Mouse (Mus musculus) gastrocnemius, postnatal 4 days (tissue): Measurements from ENCODE around the gene Dsp. TPM values are rescaled to one million over a fixed set of nuclear protein-coding genes. Genes with fewer than 3 reads are reported as not detected.

Experiments used
- DNase-seq, 2 experiments: peaks; one replicate each; pipeline ENCODE4 v3.0.0; 2021 to 2022; ENCODE audit warnings: low spot score in 2 of 2, mixed read lengths in 2 of 2
- total RNA-seq, 2 experiments: library from RNA; stranded (reverse); gene quantifications; 2 replicates each; pipeline ENCODE4 v1.2.3; 2021

The Dsp gene
- total RNA-seq, 2 experiments from 2014 or later = 0.22 to 0.49 TPM

DNA sequence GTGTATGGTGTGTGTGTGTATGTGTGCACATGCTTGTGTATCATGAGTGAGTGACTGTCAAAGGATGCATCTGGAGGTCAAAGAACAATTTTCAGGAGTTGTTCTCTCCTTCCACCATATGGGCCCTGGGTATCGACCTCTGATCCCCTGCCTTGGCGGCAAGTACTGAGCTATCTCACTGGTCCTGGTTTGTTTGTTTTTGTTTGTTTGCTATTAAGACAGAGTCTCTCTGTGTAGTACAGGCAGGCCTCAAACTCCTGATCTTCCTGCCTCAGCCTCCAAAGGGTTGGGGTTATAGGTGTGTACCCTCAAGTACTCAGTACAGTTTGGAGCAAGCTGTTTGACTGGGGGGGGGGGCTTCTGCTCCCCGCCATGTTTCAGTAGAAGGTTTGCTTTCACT lies 16.0 kb downstream of the Dsp start:
- no peak for DNase-seq

DNA sequence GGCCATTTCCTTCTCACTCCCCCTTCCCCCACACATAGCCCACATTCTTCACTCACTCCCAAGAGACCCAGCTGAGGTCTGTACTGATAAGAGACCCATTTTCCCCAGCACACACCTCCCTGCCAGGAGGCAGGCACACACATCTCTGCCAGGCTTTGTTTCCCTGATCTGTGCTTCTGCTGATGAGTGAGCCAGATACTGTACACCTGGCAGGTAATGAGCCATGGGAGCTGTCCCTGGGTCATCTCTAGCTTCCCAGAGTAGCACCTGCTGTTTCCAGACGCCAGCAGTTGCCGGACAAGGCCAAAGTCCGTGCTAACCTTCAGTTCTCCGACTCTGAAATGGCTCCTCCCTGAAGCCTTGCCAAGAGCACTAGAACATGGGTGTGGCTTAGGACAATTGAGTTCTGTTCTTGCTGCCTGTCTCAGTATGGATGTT lies 19.6 kb downstream of the Dsp start:
- no peak for DNase-seq

DNA sequence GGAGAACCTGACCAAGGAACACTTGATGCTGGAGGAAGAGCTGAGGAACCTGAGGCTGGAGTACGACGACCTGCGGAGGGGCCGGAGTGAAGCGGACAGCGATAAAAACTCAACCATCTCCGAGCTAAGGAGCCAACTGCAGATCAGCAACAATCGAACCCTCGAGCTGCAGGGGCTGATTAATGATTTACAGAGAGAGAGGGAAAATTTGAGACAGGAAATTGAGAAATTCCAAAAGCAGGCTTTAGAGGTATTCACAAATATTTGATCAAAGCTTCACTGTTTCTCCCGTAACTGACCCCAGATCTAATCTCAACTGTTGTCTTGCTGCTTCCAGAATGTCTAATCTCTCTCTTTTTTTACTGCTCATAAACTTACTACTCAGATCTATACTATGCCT lies 42.3 kb downstream of the Dsp start:
- DNase-seq = no peak

DNA sequence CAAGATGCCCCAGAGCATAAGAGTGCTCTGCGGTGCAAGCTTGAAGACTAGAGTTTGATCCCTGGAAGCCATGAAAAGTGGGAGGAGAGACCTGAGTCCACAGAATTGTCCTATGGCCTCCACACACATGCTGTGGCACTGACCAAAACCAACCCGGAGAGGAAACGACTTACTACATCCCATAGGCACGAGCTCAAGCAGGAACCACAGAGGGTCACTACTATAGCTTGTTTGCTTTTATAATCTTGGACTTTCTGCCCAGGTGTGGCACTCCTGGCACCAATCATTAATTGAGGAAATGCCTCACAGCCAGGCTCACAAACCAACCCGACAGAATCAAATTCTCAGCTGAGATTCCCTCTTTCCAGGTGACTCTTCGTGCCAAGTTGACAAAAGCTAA lies 50.3 kb downstream of the Dsp start:
- no peak for DNase-seq

DNA sequence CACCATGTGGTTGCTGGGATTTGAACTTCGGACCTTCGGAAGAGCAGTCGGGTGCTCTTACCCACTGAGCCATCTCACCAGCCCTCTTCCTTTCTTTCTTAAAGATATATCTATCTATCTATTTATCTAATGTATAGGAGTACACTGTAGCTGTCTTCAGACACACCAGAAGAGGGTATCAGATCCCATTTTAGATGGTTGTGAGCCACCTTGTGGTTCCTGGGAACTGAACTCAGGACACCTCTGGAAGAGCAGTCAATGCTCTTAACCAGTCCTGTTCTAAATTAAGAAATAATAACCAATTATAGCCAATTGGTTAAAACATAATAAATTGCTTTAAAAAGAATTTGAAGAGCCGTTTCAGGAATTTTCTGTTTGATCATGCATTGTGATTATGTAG lies 53.1 kb downstream of the Dsp start:
- DNase-seq = no peak

DNA sequence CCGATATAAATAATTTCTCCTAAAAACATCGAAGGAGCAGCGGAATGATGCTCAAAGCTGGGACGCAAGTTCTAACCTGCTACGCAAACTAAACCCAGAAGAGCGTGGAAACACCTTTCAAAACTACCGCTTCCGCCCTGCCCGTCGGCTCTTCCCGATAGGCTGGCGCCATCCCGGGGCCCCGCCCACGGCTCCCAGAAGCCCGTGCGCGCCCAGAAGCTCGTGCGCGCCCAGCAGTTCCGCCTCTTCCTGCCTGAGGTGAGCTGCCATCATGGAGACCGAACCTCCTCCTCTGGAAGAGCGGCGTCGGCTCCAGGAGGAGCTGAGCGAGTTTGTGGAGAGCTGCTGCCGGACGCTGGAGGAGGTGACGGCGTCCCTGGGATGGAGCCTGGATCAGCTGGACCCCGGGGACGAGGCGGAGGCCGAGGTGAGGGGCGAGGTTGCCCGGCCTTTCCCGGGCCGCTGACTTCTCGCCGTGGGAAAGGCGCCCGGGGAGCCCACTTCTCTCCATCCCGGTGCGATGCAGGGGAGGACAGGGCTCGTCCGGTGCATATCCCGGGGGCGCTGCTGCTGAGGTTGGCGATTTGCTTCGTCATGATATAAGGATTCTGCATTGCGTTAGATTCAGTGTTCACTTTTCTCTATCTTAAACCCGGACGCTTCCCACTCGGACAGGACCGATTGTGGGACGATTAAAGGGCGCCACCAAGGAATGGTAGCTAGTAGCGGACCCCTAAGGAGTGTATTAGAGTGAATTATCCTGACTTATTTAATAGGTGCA lies 53.8 kb downstream of the Dsp start, which contains the start of gene Snrnp48:
TSS of gene Snrnp48 (plus strand) at position 237 of the 781 bp plus-strand sequence.
- DNase-seq = peak; percentile 79 to 86

DNA sequence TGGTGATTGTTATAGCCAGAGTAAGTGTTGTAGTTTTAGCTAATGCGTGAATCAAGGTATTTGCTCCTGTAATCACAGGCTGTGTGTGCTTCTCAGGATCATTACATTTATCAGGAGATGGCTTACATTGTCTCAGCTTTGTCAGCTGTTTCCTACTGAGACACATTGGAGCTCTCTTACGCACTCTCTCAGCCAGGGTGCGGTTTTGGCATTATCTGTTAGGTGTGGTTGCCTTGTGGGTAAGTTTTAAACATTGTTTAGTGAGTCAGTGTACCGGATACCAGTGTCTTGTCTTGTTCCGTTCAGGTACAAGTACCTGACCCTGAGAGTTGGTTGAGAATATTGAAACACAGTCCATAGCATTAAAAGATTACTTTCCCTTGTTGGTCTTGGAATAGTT lies 60.0 kb downstream of the Dsp start:
- no peak for DNase-seq

DNA sequence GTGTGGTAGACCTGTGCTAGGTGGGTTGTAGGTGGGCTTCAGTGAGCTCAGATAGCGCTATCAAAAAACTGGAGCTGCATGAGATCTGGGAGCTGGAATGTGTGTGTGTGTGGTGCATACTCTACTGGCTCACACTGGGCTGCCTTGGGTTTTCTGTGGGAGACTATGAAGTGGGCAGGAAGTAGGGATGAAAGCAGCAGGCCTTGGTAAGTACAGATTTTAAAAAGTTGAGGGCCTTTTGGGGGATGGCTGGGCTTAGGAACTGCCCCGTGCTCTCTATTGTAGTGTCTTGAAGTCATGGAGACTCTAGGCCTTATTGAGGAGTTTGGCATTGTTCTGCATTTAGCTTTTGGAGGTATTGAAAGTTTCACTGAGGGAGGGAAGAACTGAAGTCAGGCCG lies 67.6 kb downstream of the Dsp start:
- DNase-seq = no peak

DNA sequence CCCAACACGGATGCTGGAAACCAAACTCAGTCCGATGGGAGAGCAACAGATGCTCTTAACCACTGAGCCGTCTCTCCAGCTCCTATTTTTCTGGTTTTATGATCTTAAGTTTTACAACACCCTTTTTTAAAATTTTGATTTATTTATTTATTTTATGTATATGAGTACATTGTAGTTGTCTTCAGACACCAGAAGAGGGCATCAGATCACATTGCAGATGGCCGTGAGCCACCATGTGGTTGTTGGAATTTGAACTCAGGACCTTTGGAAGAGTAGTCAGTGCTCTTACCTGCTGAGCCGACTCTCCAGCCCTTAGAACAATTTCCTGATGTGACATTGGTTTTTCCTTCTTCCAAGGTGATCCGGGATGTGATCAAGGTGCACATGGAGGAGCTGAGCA lies 69.2 kb downstream of the Dsp start:
- DNase-seq = no peak

DNA sequence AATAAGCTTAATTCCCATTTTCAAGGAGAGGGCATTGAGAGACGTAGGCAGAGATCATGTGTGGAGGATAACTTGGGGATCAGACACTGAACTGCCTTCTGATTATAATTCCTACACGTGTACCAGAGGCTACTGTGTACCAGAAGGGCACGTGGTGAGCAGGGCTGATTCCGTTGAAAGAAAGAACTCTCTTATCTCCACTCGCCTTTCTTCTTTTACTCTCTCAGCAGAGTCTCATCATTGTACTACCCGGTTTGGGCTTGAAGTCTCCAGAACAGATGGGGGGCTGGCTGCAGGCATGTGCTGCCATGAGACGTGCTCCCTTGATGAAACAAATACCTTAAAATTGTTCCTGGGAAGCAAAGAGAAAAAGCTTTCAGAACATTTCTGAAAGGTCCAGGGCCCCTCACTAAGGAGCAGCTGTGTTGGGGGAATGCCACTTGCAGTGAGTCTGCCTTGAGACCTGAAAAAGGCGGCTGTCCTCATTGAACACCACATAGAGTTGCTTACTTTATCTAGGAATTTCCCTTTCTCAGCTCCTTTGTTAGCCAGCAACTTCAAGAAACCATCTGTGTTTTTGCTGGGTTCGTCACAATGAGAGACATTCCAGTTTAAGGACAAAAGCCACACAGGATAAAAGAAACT lies 79.2 kb downstream of the Dsp start:
- DNase-seq = no peak

DNA sequence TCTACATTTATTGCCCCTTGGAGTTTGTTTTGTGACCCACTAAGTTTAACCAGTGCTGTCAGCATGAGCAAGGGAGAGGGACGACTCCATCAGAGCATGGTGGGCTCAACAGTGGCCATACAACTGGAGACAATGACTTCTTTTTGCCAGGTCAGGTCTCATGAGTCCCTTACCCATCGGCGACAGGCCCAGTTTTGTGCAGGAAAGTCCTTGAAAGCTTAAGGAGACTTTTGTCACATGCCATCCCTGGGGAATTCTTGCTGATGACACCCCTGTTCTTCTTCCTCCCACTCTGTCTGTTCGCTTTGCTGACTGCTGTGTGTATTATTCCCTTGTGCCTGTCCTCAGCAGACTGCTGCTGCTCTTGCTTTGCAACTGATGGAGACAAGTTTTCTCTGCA lies 81.3 kb downstream of the Dsp start:
- DNase-seq = no peak

DNA sequence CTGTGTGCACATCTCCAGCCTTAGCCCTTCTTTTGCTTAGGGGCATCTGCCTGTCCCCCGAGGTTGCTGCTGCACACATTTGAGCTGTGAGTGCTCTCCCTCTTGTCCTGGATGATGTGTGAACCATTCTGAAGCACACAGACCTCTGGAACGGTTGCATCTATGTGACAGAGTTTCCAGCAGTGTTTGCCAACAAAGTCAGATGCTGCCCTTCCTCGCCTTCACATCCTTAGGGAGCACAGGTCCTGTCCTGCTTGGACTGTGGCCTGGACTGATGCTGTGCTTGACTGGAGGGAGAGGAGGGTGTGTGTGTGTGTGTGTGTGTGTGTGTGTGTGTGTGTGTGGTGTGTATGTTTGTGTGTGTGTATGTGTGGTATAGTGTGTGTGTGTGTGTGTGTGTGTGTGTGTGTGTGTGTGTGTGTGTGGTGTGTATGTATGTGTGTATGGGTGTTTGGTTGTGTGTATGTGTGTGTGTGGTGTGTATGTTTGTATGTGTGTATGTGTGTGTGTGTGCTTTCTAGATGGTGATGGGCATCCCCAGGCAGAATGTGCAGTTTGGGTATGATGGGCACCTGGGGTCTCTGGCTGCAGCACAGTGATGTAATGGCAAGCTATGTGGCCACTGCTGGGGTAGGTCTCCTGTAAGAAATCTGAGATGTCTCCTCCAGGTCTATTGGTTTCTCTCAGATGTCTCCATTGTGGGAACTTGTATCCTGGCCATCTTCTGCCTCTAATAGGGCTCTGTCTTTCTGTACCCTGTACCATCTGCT lies 81.9 kb downstream of the Dsp start:
- DNase-seq = no peak

DNA sequence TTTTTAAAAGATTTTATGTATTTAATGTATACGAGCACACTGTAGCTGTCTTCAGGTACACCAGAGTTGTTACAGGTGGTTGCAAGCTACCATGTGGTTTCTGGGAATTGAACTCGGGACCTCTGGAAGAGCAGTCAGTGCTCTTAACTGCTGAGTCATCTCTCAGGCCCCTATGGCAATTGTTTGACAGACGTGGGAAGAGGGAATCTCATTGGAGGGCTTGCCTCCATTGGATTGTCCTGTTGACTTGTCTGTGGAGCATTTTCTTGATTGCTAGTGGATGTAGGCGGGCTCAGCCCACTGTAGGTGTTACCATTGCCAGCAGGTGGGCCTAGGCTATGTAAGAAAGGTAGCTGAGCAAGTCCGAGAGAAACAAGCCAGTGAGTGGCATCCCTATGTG lies 83.6 kb downstream of the Dsp start:
- DNase-seq = no peak

DNA sequence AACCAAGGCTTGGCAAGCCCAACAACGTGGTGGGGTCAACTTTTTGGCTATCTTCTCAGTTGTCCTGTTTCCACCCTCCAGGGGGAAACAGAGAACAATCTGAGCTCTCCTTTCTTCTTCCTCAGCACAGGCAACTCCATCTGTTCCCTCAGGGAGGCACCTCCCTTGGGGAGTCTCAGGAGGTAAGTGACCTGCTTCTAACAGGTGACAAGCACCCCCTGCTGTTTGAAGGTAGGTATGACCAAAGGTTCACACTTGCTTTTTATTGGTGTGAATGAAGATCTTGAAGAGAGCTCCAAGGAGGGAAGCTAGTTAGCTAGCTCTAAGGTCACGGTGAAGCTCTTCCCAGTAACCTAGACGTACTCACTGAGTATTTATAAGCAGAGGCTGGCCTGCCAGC lies 84.3 kb downstream of the Dsp start:
- no peak for DNase-seq

DNA sequence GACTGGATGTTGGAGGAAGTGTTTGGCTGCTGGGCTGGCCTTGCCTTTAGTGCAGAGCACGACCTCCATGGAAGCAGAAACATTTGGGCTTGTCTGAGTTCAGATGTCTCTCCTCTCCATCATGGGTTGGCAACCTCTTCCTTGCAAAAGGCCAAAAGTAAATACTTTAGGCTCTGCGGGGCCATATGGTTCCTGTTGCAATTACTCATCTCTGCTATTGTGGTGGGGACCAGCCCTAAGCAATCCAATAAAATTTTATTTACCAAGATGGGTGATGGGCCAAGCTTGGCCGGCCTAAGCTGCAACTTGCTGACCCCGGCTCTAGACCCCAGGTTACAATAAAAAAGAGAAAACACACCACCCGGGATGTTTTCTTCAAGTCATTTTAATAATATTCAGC lies 97.1 kb downstream of the Dsp start:
- DNase-seq = no peak

Other genes with a start within 250 kb of the Dsp start
- 100 to 1,000 TPM in 1 of 2 experiments, 10 to 100 TPM in 1; 98.4 to 104 TPM for gene Ssr1, start 157.1 kb upstream of the Dsp start, total RNA-seq
- 10 to 100 TPM; 22.5 to 27.0 TPM for gene Riok1, start 114.3 kb upstream of the Dsp start, total RNA-seq
- 1 to 10 TPM; 1.5 to 2.3 TPM for gene Cage1, start 114.2 kb upstream of the Dsp start, total RNA-seq
- 10 to 100 TPM; 13.5 to 14.5 TPM for gene Snrnp48, start 53.6 kb downstream of the Dsp start, total RNA-seq
- gene Bmp6, start 193.8 kb downstream of the Dsp start, total RNA-seq = 1 to 10 TPM; 8.6 to 8.9 TPM